Mouse (Mus musculus) CH12.LX (cell line): Measurements from ENCODE around the gene Nrbf2. TPM values are rescaled to one million over a fixed set of nuclear protein-coding genes. Genes with fewer than 3 reads are reported as not detected.

ENCODE experiments used
- DNase-seq: peaks from one replicate; pipeline ENCODE4 v3.0.0-alpha.2; 2013; ENCODE audit errors: extremely low read depth
- H3K27ac ChIP-seq: 2 replicates; pipeline ENCODE4 v1.5.1; 2012; ENCODE audit warnings: low read depth, mild to moderate bottlenecking, control low read depth, moderate library complexity; ENCODE audit not compliant: insufficient read depth
- H3K27me3 ChIP-seq: replicated peaks from 2 replicates; pipeline ENCODE3; 2012; ENCODE audit warnings: inconsistent platforms
- H3K36me3 ChIP-seq, 2 experiments: replicated peaks in 1 of 2; 2 replicates each; pipeline versions ENCODE3 to v1.6.1; 2012; ENCODE audit warnings: inconsistent platforms in 1 of 2, low read length in 1 of 2, mild to moderate bottlenecking in 1 of 2, mixed read lengths in 1 of 2, moderate library complexity in 1 of 2; ENCODE audit not compliant: control insufficient read depth in 1 of 2, insufficient read depth in 1 of 2
- H3K4me1 ChIP-seq, 2 experiments: 2 replicates each; pipeline ENCODE4 v1.6.1; 2012; ENCODE audit warnings: inconsistent platforms in 1 of 2, moderate library complexity in 1 of 2; ENCODE audit not compliant: insufficient read depth in 2 of 2, control insufficient read depth in 1 of 2
- H3K4me2 ChIP-seq: 2 replicates; pipeline ENCODE4 v1.6.1; 2012; ENCODE audit warnings: low read depth, mild to moderate bottlenecking, control low read depth; ENCODE audit not compliant: poor library complexity, insufficient read depth, severe bottlenecking
- H3K4me3 ChIP-seq, 3 experiments: fragments of 150-350 bp in 1 of 3; sonication (generic) in 1 of 3; replicated peaks in 1 of 3; 2 replicates each; pipeline versions ENCODE3 to v1.5.1; 2011 to 2012; ENCODE audit warnings: low read depth in 2 of 3, low read length in 2 of 3, mild to moderate bottlenecking in 2 of 3, moderate library complexity in 2 of 3, control low read depth in 1 of 3, improper control_type of control experiment in 1 of 3, inconsistent platforms in 1 of 3, mixed read lengths in 1 of 3; ENCODE audit not compliant: poor library complexity in 1 of 3
- H3K79me2 ChIP-seq: replicated peaks from 2 replicates; pipeline ENCODE4 v1.6.1; 2012; ENCODE audit warnings: mild to moderate bottlenecking, moderate library complexity; ENCODE audit not compliant: control insufficient read depth, poor library complexity, insufficient read depth, severe bottlenecking; ENCODE audit errors: extremely low read depth
- H3K9ac ChIP-seq: 2 replicates; pipeline ENCODE4 v1.6.1; 2012; ENCODE audit warnings: low read depth, mild to moderate bottlenecking, control low read depth, moderate library complexity; ENCODE audit not compliant: insufficient read depth
- H3K9me3 ChIP-seq: replicated peaks from 2 replicates; pipeline ENCODE3; 2012; ENCODE audit warnings: low read length, inconsistent platforms, mixed read lengths
- BHLHE40 ChIP-seq: IDR thresholded peaks from 2 replicates; pipeline ENCODE4 v1.6.1; 2011; ENCODE audit warnings: mild to moderate bottlenecking, low read depth, low read length, improper control_type of control experiment
- CTCF ChIP-seq, 2 experiments: IDR thresholded peaks in 1 of 2; conservative IDR thresholded peaks in 1 of 2; 2 replicates each; pipeline ENCODE4 v1.5.1; 2011 to 2012; ENCODE audit warnings: low read depth in 2 of 2, low read length in 2 of 2, improper control_type of control experiment in 1 of 2, inconsistent platforms in 1 of 2, mild to moderate bottlenecking in 1 of 2, moderate library complexity in 1 of 2
- E2F4 ChIP-seq: IDR thresholded peaks from 2 replicates; pipeline ENCODE4 v1.6.1; 2011; ENCODE audit warnings: low read depth, low read length, improper control_type of control experiment; ENCODE audit not compliant: insufficient replicate concordance
- GABPA ChIP-seq: IDR thresholded peaks from 2 replicates; pipeline ENCODE4 v1.6.1; 2012; ENCODE audit warnings: low read depth, low read length, improper control_type of control experiment, inconsistent platforms; ENCODE audit not compliant: insufficient replicate concordance
- JUN ChIP-seq: IDR thresholded peaks from 2 replicates; pipeline ENCODE4 v1.6.1; 2011; ENCODE audit warnings: low read depth, mild to moderate bottlenecking, low read length, improper control_type of control experiment, moderate library complexity; ENCODE audit not compliant: insufficient read depth
- JUND ChIP-seq: conservative IDR thresholded peaks from 2 replicates; pipeline ENCODE4 v1.6.1; 2011; ENCODE audit warnings: low read depth, low read length, improper control_type of control experiment
- KAT2A ChIP-seq: IDR thresholded peaks from 2 replicates; pipeline ENCODE4 v1.6.1; 2012; ENCODE audit warnings: low read length, improper control_type of control experiment, inconsistent platforms; ENCODE audit not compliant: insufficient replicate concordance
- MAFK ChIP-seq: IDR thresholded peaks from 2 replicates; pipeline ENCODE4 v1.6.1; 2011; ENCODE audit warnings: low read length, improper control_type of control experiment; ENCODE audit not compliant: insufficient replicate concordance
- MAX ChIP-seq: IDR thresholded peaks from 2 replicates; pipeline ENCODE4 v1.6.1; 2011; ENCODE audit warnings: low read length, improper control_type of control experiment
- MEF2A ChIP-seq: IDR thresholded peaks from 2 replicates; pipeline ENCODE4 v1.6.1; 2014; ENCODE audit warnings: low read depth, mild to moderate bottlenecking, inconsistent platforms, low read length, improper control_type of control experiment, borderline replicate concordance
- MYC ChIP-seq: IDR thresholded peaks from 2 replicates; pipeline ENCODE4 v1.6.1; 2011; ENCODE audit warnings: low read depth, mild to moderate bottlenecking, improper control_type of control experiment, low read length
- NELFE ChIP-seq: IDR thresholded peaks from 2 replicates; pipeline ENCODE4 v1.6.1; 2011; ENCODE audit warnings: low read depth, low read length, improper control_type of control experiment
- NRF1 ChIP-seq: IDR thresholded peaks from 2 replicates; pipeline ENCODE4 v1.6.1; 2014; ENCODE audit warnings: low read depth, mild to moderate bottlenecking, inconsistent platforms, low read length, improper control_type of control experiment, moderate library complexity
- POLR2AphosphoS2 ChIP-seq: IDR thresholded peaks from 2 replicates; pipeline ENCODE4 v1.6.1; 2011; ENCODE audit warnings: low read depth, low read length, improper control_type of control experiment
- RAD21 ChIP-seq: IDR thresholded peaks from 2 replicates; pipeline ENCODE4 v1.6.1; 2011; ENCODE audit warnings: low read depth, mild to moderate bottlenecking, low read length, improper control_type of control experiment, moderate library complexity
- SIN3A ChIP-seq: IDR thresholded peaks from 2 replicates; pipeline ENCODE4 v1.6.1; 2012; ENCODE audit warnings: low read length, improper control_type of control experiment, inconsistent platforms
- SMC3 ChIP-seq: IDR thresholded peaks from 2 replicates; pipeline ENCODE4 v1.6.1; 2011; ENCODE audit warnings: low read depth, low read length, improper control_type of control experiment
- UBTF ChIP-seq: IDR thresholded peaks from 2 replicates; pipeline ENCODE4 v1.6.1; 2012; ENCODE audit warnings: low read depth, mild to moderate bottlenecking, inconsistent platforms, low read length, improper control_type of control experiment, moderate library complexity
- USF2 ChIP-seq: conservative IDR thresholded peaks from 2 replicates; pipeline ENCODE4 v1.6.1; 2011; ENCODE audit warnings: low read depth, low read length, improper control_type of control experiment
- ZC3H11A ChIP-seq: IDR thresholded peaks from 2 replicates; pipeline ENCODE4 v1.6.1; 2012; ENCODE audit warnings: low read depth, mild to moderate bottlenecking, inconsistent platforms, low read length, improper control_type of control experiment
- ZNF384 ChIP-seq: IDR thresholded peaks from 2 replicates; pipeline ENCODE4 v1.6.1; 2012; ENCODE audit warnings: low read depth, low read length, improper control_type of control experiment, inconsistent platforms
- dilution Hi-C: fragments of 300-500 bp; cut with MboI; formaldehyde crosslinking; loops from 2 replicates; pipeline ENCODE4 v1.14.3; 2020; ENCODE audit warnings: low sequenced_read_pairs; ENCODE audit not compliant: extremely low pct_unique_long_range_greater_than_20kb, extremely low pct_ligation_motif_present
- in situ Hi-C: fragments of 300-500 bp; cut with MboI; formaldehyde crosslinking; loops from 3 replicates; pipeline ENCODE4 v1.14.3; 2019; ENCODE audit warnings: low sequenced_read_pairs, low pct_ligation_motif_present, low pct_unique_long_range_greater_than_20kb, mixed read lengths
- polyA plus RNA-seq: library from polyadenylated mRNA; unstranded; fragments of >175 nt; gene quantifications from 2 replicates; pipeline ENCODE4 v1.2.1, GENCODE M21; 2012; ENCODE audit warnings: low read depth; ENCODE audit not compliant: insufficient read length
- total RNA-seq, 2 experiments: library from RNA; depleted of rRNA; stranded (reverse); fragments of 300-350 nt in 1 of 2; fragments of >200 nt in 1 of 2; gene quantifications; 2 replicates each; pipeline ENCODE4 v1.2.3; 2012 to 2014

Nrbf2 gene
- total and polyA plus RNA-seq, 3 experiments = 16.6 to 33.0 (median 17.8) TPM

DNA sequence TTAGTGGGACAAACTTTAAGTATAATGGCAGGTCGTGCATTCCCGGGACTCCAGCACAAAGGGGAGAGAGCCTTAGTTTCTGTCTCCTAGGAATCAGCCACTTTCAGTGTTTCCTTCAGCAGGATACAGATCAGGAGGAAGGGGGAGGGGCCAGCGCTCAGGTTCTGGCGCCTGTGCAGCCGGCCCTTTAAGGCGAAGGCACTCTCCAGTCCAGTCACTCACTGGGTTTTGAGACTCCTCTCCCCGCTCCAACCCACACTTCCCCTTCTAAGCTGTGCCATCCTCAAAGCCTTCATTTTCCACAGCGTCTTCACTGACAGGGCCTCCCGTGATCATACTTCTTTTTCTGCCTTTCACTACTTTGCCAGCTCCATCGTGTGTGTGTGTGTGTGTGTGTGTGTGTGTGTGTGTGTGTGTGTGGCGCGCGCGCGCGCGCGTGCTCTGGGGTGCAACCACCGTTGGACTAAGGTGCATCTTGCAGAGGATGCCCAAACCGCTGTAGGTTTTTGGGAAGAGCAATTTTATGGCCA is 32.9 kb upstream of the Nrbf2 start:
- no peak overlapping the region for H3K4me2 ChIP-seq
- dilution Hi-C loops = no loop called here

DNA sequence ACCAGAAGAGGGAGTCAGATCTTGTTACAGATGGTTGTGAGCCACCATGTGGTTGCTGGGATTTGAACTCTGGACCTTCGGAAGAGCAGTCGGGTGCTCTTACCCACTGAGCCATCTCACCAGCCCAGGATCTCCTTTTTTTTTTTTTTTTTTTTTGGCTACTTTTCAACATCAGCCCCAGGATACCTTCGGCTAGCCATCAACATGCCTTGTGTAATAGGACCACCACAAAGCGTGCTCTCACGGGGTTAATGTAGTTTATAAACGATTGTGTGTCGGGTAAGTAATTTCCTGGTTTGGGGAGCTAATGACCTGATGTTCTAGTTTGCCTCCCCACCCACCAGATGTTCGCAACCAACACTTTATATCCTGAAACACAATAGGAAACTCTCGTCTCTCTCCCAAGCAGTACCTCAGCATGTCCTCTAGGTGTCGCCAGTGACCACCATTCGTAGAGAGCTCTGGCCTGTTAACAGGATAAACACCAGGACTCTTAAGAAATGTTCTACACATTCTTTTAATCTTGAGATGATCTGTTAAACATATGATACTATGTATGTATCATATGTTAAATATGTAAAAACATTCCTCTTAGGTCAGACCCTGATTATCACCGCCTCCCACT is 29.8 kb upstream of the Nrbf2 start:
- H3K9me3 ChIP-seq = no peaks in the 10 kb centered on the region
- peaks cover 10 to 14% of the 10 kb centered on the region in 2 experiments for H3K4me1 ChIP-seq
- H3K4me3 ChIP-seq = no peak overlapping the region
- peak; percentile 74 for DNase-seq
- TF ChIP-seq USF2 = no peak
- TF ChIP-seq SIN3A = 0 out of 2 replicates have a peak, but pooled peaks have one; percentile 17
- no peak for TF ChIP-seq JUN
- TF ChIP-seq JUND = 0 out of 2 replicates have a peak, but pooled peaks have one; percentile 36
- no peak for TF ChIP-seq MYC
- peak; percentile 90 for TF ChIP-seq ZC3H11A
- TF ChIP-seq E2F4 = no peak
- peak; percentile 99 for TF ChIP-seq RAD21
- 0 out of 2 replicates have a peak, but pooled peaks have one; percentile 26 for TF ChIP-seq MEF2A
- TF ChIP-seq ZNF384 = 0 out of 2 replicates have a peak, but pooled peaks have one; percentile 10
- TF ChIP-seq BHLHE40 = no peak
- peak; percentile 89 for TF ChIP-seq SMC3
- no peak for TF ChIP-seq POLR2AphosphoS2
- no peak for TF ChIP-seq UBTF
- no peak for TF ChIP-seq MAFK
- TF ChIP-seq CTCF (conservative IDR thresholded peaks at IDR 0.05 in 1 of 2, IDR thresholded peaks at IDR 0.05 in 1 of 2; ENCODE audit: low read depth in 2 of 2, low read length in 2 of 2) = peak; percentile 96 to 97
- TF ChIP-seq, all 38 proteins: peak for 8
- no peak overlapping the region for H3K9ac ChIP-seq
- H3K79me2 ChIP-seq = peaks cover 3% of the 10 kb centered on the region; the same call in 1 of the 2 replicates
- H3K36me3 ChIP-seq = peaks cover 28 to 75% of the 10 kb centered on the region in 2 experiments
- H3K27me3 ChIP-seq = no peaks in the 10 kb centered on the region
- H3K4me2 ChIP-seq = no peak overlapping the region
- dilution Hi-C loops (no loop called here), in situ Hi-C loops (loop anchor here (5.0 to 25.0 kb wide), 3 partner anchors 222 to 542 kb away; partner anchors contain the start of genes Ado and Egr2)
- H3K27ac ChIP-seq = no peak overlapping the region

More for the DNA sequence above, 32.9 kb upstream of the Nrbf2 start:
- Histone ChIP-seq H3K4me3 (no peak overlapping the region), H3K36me3 (peaks cover 15 to 64% of the 10 kb centered on the region in 2 experiments), H3K79me2 (no peaks in the 10 kb centered on the region; the same call in 1 of the 2 replicates), H3K4me1 (peaks cover 20 to 27% of the 10 kb centered on the region in 2 experiments), H3K27ac (no peak overlapping the region), H3K27me3 (no peaks in the 10 kb centered on the region), H3K9ac (no peak overlapping the region), H3K9me3 (no peaks in the 10 kb centered on the region)
- in situ Hi-C loops = loop anchor here (5.0 to 25.0 kb wide), 3 partner anchors 219 to 539 kb away; partner anchors contain the start of genes Ado and Egr2
- TF ChIP-seq NRF1 (no peak), MEF2A (no peak), UBTF (no peak), ZC3H11A (no peak), NELFE (no peak), BHLHE40 (no peak), JUN (no peak), GABPA (no peak), MAX (no peak), KAT2A (no peak)
- no peak for DNase-seq
